8 mouse cellular contexts compared by ENCODE assay signal in genomic region chr11:115162832-115163480, GRCm38 (mm10). TPM values are rescaled to one million over a fixed set of nuclear protein-coding genes. Genes with fewer than 3 reads are reported as not detected.
A peak's percentile ranks its signal among the peaks of the same experiment; 100 is the strongest.
DNase-seq lines count a peak whose midpoint lies in the region; ATAC-seq and TF ChIP-seq lines count a peak whose summit lies in the region.

TSS of gene Slc9a3r1 (plus strand) at chr11:115163341.

- H3K27me3 ChIP-seq in megakaryocyte, embryonic 14.5 days (replicated peaks): no peaks in the 10 kb centered on the region

- peak; percentile 99 for DNase-seq in gastrocnemius, adult 8-10 months (ENCODE audit: low spot score in 2 of 2)
- DNase-seq in hindlimb bud, embryonic 11.5 days (ENCODE audit: extremely low spot score, low read depth, low spot score): peak; percentile 88
- peak; percentile 84 to 88 for DNase-seq in left cerebral cortex, adult 8-10 months (ENCODE audit: low spot score in 2 of 2)
- peak; percentile 94 to 95 for DNase-seq in right cerebral cortex, postnatal 10 days (ENCODE audit: low spot score in 2 of 2)
- DNase-seq in urinary bladder, postnatal 25 days (ENCODE audit: low spot score): peak; percentile 97

- TF ChIP-seq CTCF in cortical plate, adult 2 months (IDR thresholded peaks at IDR 0.05; ENCODE audit: extremely low read depth, insufficient read depth, low read length): no peak

- H3K36me3 ChIP-seq in megakaryocyte, embryonic 14.5 days (replicated peaks; ENCODE audit: low read length): peaks cover 58% of the 10 kb centered on the region

- no peaks in the 10 kb centered on the region for H3K4me1 ChIP-seq in cortical plate, adult 2 months (ENCODE audit: control insufficient read depth, insufficient read depth, low read length)
- peaks cover 85% of the 10 kb centered on the region for H3K4me1 ChIP-seq in megakaryocyte, embryonic 14.5 days

- peak; percentile 89 for ATAC-seq in activated CD4-positive, CD25-positive, alpha-beta regulatory T cell, adult 4 months

- no peaks in the 10 kb centered on the region for H3K9me3 ChIP-seq in megakaryocyte, embryonic 14.5 days

- 0 out of 2 replicates have a peak within 1 kb of the TSS, but pooled peaks have one; percentile 51 for H3K27ac ChIP-seq in cortical plate, adult 2 months (ENCODE audit: insufficient read depth, low read length)

- peak within 1 kb of the TSS; percentile 57 for H3K4me3 ChIP-seq in cortical plate, adult 2 months (ENCODE audit: insufficient read depth, low read length)
- peak within 1 kb of the TSS; percentile 99 for H3K4me3 ChIP-seq in megakaryocyte, embryonic 14.5 days (replicated peaks)

- TF ChIP-seq POLR2A in cortical plate, adult 2 months (IDR thresholded peaks at IDR 0.05; ENCODE audit: extremely low read depth, insufficient read depth, low read length): peak; percentile 74

RNA-seq across cellular contexts. Expression of gene Slc9a3r1, which starts in this region (rescaled TPM):
- polyA plus RNA-seq in activated CD4-positive, CD25-positive, alpha-beta regulatory T cell, adult 4 months (2017; shearing (Covaris generic)): 100 to 1,000 TPM; 166 to 228 TPM
- 73.8 and 74.1 TPM in 2 replicates for polyA plus RNA-seq in cortical plate, adult 2 months (2012; rRNA removed)
- total RNA-seq in gastrocnemius, adult 8-10 months (2022): 1 to 10 TPM; 1.3 to 2.0 (median 1.5) TPM
- 10 to 100 TPM; 63.4 to 73.8 (median 67.8) TPM for total RNA-seq in left cerebral cortex, adult 8-10 months (2022)
- 123 and 223 TPM in 2 replicates for polyA plus RNA-seq in megakaryocyte, embryonic 14.5 days (2012; ENCODE audit: insufficient read depth, low replicate concordance)

Comparison
In these comparisons a context has a peak if more than half of its experiments do, and no peak if none do; other contexts are left out.
1. Peak in every context shown above with its lines: DNase-seq, ATAC-seq, H3K4me3 ChIP-seq and H3K27ac ChIP-seq.
2. RNA of gene Slc9a3r1 (total RNA-seq): 63.4 to 73.8 TPM in left cerebral cortex, adult 8-10 months; 1.3 to 2.0 TPM in gastrocnemius, adult 8-10 months; every median in the first group is over 10 times any median in the second.